Comparison of ENCODE assay signal across 15 mouse cellular contexts in the genomic region with DNA sequence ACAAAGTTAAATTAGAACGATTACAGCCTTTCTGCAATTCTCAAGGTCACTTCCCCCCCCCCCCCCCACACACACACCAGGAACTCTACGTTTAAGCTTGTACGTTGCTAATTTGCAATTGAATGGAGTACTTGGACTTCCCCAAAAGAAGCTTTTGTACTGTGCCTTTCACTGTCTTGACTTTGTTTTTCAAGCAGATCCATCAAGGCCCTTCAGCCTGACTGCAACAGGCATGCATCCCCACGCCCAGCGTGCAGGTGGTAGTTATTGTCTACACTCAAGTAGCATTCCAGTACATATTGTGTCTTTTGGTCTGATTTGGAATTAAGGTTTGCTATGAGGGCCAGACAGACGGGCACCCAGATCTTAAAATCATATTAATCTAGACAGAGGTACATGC.
"Had no signal": no experiment of that assay in that cellular context is flagged by ENCODE, and none has a peak within 500 bp of the region (broad histone marks: within the 10 kb centered on the region; RNA-seq: fewer than 3 reads in every experiment).

No protein-coding gene starts in this region.

- H3K27me3 ChIP-seq: midbrain, embryonic 12.5 days; neural tube, embryonic 12.5 days; stomach, embryonic 15.5 days had no signal

- H3K9ac ChIP-seq: lung, embryonic 14.5 days; midbrain, embryonic 12.5 days; neural tube, embryonic 12.5 days; stomach, embryonic 15.5 days had no signal

- H3K27ac ChIP-seq: midbrain, embryonic 10.5 days; midbrain, embryonic 12.5 days; neural tube, embryonic 12.5 days; stomach, embryonic 15.5 days; stomach, postnatal 0 days had no signal

- H3K36me3 ChIP-seq: midbrain, embryonic 10.5 days; midbrain, embryonic 12.5 days; neural tube, embryonic 12.5 days; stomach, embryonic 15.5 days had no signal

- H3K4me3 ChIP-seq: midbrain, embryonic 10.5 days; midbrain, embryonic 12.5 days; neural tube, embryonic 12.5 days; stomach, embryonic 15.5 days had no signal

- H3K9me3 ChIP-seq: stomach, embryonic 15.5 days had no signal

- ATAC-seq: midbrain, embryonic 16.5 days had no signal

- H3K4me1 ChIP-seq: midbrain, embryonic 10.5 days; midbrain, embryonic 12.5 days; neural tube, embryonic 12.5 days; stomach, embryonic 15.5 days had no signal

- DNase-seq: lung, adult 18-20 months; lung, embryonic 14.5 days; lung, postnatal 10 days; lung, postnatal 4 days; midbrain, embryonic 14.5 days; right cerebral cortex, postnatal 14 days; thymus, adult 2 months; thymus, postnatal 25 days; thymus, postnatal 4 days had no signal
